Mouse (Mus musculus): Measurements from ENCODE around the gene Gm30737.
"Not testable (repeated sequence)": the region's sequence is repeated elsewhere in the genome, so short reads cannot be mapped to it uniquely, and the experiment has no call there.

The Gm30737 gene

GRCm38 (mm10) chrY:14400410-14400809 is at the start of gene Gm30737:
Gene Gm30737, plus strand, starts transcription at chrY:14400710.
- not testable (repeated sequence) for DNase-seq

Data from cerebellum, postnatal 14 days (tissue).